Mouse (Mus musculus): ENCODE measurements around the gene Atl1.

- TF ChIP-seq TCF12 (IDR thresholded peaks at IDR 0.05; ENCODE audit: low read depth, low read length): no peak
- no peak for TF ChIP-seq POLR2A (IDR thresholded peaks at IDR 0.05; ENCODE audit: control insufficient read depth in 1 of 2, insufficient read depth in 1 of 2, low read depth in 1 of 2, low read length in 2 of 2, poor library complexity in 1 of 2)
- no peak for TF ChIP-seq ZC3H11A (IDR thresholded peaks at IDR 0.05; ENCODE audit: low read depth, low read length)
- no peak for TF ChIP-seq CTCF (IDR thresholded peaks at IDR 0.05 in 2 of 3, conservative IDR thresholded peaks at IDR 0.05 in 1 of 3; ENCODE audit: control insufficient read depth in 1 of 3, insufficient read depth in 1 of 3, low read depth in 2 of 3, low read length in 3 of 3, poor library complexity in 1 of 3, severe bottlenecking in 1 of 3)
- no peak for TF ChIP-seq KAT2A (conservative IDR thresholded peaks at IDR 0.05; ENCODE audit: low read depth, low read length)
- no peak for TF ChIP-seq MYC (IDR thresholded peaks at IDR 0.05; ENCODE audit: low read depth, low read length)
- no peak for TF ChIP-seq MXI1 (IDR thresholded peaks at IDR 0.05; ENCODE audit: low read depth, low read length)
Observed at GRCm38 (mm10) chr12:69853942-69854341, 38.5 kb upstream of the Atl1 start.
